Mouse (Mus musculus): ENCODE data around the gene Tob1.
A peak's percentile ranks its signal among the peaks of the same experiment; 100 is the strongest.

Tob1 gene

DNA sequence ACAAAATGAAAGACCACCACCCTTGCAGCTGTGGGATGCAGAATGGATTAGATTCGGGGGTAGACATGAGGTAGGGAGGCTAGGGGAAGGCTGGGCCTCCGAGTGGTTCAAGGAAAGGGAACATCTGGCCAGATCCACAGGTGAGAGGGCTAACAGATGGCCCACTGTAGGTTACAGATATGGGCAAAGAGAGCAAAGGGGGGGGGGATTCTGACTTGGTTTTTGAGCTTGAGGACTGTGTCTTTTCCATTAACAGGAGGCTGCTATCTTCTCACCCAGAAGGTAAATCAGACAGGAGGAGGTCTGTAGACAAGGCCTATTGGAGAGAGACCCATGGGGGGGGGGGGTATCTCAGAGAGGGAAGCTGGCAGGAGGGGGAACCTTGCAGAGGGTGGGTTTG, 11.5 kb upstream of the Tob1 start:
- DNase-seq, result no peak

DNA sequence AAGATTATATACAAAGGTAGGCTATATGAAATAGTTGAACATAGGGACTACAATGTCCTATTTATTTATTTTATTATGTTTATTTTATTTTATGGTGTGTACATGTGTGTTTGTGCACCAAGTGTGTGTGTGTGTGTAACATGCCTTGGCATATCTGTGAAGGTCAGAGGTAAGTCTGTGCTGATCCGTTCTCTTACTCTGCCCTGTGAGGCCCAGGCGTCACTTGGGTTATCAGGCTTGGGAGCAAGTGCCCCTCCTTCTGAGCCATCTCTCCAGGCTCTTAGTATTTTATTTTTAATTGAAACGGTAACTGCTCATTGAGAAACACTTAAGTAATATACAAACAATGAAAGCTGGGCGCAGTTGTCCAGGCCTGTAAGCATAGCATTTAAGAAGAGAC, 10.8 kb upstream of the Tob1 start:
- DNase-seq, result no peak

DNA sequence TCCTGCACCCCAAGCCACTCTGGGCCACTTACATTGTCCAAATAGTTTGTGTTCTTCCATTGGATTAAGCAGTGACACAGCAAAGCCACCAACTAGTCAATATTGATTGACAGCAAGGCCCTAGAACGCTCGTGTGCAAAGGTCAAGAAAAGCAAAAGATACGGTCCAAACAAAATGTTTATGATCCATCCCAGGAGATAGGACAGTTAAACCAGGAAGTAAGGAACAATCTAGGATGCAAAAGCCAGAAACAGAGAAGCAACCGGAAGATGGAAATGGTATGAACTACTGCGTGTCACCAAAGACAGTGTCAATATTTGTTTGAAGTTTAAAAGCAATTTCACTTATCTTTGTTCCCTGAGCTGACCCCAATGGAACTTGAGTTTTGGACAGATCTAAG, 9.1 kb upstream of the Tob1 start:
- no peak for DNase-seq

DNA sequence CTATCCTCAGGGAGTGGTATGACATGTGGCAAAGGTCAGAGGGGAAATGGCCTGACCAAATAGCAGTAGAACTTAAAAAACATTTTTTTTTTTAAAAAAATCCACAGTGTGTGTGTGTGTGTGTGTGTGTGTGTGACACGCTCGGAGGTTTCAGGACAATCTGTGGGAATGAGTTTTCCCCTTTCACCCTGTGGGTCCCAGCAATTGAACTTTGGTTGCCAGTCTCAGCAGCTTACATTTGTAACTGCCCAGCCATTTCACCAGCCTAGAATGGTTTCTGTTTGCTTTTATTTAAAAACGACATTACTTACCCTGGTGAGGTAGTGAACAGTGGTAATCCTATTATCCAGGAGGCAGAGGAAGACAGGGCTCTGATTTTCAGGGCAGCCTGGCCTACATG, 8.2 kb upstream of the Tob1 start:
- no peak for DNase-seq

DNA sequence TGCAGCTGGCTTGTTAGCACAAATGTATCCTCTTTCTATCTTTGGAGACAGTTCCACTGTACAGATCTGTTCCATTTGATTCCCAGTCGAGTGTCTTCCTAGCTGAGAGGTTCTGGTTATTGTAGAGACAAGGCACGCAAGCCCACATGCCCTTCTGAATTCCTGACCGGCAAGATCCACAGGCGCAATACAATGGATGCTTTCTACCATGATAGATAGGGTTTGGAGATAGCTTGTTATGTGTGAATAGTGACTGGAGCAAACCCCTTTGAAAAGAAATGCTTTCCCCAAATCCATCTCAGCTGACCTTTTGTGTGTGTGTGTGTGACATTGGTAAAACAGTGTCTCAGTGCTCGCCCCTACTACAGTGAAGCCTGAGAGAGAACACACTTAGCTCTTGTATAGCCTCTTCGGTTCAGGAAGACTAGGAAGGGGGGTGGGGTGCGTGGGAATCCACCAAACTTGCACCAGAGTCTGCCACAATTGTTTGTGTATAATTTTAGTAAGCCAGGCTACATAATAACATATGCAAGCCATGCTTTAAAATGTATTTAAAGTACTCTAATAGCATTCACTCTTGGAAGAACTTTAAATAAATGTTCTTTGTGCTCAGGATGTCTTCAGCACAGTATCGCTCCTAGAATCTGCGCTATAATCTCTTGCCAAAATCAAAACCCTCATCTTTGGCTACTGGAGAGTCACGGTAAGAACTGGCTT, 4.7 kb upstream of the Tob1 start:
- DNase-seq, result no peak

DNA sequence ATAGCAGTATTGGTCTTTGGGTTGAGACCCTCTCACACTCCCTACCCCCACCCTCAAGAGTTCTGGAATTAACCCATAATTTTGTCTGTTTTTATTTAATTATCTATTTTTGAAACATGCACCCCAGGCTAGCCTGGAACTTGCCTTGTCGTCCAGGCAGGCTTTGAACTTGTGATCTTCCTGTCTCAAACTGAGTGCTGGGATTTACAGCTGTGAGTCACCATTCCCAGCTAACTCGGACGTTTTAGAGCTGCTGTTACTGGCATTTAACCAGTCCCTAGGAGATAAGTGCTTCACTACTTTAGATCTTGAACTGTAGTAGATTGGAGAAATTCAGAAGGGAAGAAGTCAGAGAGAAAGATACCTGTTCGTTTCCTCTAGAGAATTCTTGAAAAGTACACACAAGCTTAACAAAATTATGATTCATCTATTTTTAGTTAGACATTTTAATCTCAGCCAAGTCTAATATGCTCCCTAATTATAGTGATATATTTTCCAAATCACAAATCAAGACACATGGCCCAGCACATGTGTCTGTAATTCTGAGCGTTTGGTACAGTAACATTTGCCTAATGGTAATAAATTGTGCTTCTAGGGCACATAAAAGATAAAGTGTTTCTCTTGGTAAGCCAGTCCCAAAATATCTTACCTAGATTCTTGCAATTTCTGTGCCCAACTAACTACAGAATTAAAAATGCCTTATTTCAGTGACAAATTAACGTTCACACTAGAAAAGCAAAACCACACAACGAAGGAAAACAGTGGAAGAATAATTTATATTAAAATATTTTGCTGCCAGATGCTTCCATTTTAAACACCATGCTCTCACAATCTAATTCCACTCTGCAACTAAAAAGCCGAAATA, 2.2 kb upstream of the Tob1 start:
- DNase-seq, result no peak

DNA sequence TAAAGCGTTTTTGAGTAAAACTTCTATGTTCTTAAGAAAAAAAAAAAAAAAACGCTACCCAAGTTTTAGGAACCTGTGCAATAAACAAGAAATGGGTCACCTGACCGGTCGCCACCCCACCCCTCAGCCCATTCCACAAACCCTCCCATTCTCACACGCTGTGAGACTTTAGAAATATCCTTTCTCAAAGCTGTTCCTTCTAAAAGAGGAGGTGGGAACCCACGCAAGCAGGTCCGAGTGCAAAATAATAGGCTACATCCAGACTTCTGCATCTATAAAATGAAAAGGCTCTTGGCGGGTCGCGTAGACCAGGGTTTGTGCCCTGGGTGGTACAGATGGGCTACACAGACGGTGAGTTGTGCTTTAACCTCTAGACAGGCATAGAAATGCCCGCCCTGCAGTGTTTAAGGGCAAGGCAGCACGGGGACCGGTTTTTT, 1.5 kb upstream of the Tob1 start:
- no peak for DNase-seq

DNA sequence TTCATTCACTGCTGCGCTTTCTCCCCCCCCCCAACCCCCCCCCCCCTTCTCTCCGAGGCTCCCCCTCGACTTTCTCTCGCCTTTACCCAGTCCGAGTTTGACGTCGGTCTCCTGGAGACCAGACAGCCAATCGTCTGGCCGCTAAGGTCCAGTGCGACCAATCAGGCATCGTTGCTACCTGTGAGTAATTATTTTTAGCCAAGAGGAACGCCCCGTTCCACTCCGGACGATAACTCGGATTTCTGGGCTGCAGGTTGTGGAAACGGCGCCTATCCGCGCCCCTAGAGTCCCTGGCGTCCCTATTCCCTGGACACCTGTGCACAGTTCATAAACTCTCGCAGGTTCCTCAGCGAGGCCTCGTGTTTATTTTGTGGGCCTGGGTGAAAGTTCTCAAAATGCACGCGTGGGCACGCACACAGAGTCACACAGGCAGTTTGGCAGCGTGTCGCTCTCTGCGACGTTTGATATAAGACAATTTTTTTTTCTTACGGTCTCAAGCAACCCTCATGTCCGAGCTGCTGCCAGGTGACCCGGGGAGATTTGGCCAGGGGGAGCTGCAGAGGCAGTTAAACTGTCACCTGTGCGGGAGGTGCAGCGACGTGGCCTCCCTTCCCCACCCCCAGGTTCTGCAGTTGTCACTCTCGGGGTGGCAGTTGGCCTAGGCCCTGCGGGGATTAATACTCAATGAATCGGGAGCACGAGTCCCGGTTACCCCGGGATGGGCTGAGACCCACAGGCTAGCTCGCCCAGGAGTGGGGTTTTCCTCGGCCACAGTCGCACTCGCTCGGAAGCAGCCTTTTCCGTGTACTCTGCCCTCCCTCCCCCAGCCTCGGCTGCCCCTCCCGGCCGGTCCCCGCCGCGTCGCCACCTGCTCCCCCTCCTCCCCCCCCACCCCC, 815 bp upstream of the Tob1 start:
- peak; percentile 94 for DNase-seq

DNA sequence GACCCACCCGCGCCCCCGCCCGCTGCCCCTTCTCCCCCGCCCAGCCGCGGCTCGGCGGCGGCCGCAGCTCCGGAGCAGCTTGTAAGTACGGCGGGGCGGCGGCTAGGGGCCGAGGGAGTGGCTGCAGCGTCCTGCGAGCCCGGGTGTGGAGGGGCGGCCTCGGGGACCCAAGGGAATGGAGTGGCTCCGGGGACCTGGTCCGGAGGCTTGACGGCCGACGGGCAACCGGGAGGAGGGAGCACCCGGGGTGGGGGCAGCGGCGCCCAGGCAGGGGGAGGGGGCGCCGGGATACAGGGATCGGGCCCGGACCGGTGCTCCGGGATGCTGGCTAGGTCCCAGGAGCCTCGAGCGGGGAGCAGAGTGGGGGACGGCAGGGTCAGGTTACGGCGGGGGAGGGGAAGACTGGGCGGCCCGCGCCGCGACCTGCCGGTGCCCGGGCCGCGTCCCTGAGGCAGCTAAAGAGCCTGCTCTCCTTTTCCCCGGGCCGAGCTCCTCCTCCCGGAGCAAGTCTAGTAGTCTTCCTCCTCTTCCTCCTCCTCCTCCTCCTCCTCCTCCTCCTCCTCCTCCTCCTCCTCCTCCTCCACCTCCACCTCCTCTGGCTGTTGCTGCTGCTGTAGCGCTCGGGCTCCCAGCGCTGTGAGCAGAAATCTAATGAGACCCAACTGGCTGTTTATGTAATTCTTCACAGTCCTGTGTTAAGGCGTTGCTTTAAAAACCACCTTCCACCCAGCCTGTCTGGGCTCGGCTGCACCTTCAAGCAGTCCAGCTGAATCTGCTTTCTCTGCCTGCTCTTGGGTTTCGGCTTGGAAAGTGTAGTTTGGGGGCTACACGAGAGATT, 616 bp downstream of the Tob1 start:
- peak; percentile 59 for DNase-seq

DNA sequence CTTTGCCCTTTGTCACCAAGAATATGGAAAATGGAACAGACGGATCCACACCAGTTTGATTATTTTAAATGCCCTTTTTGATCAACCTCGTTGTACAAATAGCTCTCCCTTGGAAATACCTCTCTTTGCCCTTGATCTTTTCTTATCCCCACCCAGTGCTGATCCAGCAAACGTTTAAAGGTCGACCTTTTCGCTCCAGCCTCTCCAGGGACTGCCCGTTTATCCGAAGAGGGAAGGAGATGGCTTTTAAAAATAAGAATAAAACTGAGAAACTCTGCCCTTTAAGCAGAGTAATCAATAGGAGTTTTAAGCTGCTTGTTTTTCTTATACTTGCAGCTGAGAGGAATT, 1.2 kb downstream of the Tob1 start:
- DNase-seq, result no peak

DNA sequence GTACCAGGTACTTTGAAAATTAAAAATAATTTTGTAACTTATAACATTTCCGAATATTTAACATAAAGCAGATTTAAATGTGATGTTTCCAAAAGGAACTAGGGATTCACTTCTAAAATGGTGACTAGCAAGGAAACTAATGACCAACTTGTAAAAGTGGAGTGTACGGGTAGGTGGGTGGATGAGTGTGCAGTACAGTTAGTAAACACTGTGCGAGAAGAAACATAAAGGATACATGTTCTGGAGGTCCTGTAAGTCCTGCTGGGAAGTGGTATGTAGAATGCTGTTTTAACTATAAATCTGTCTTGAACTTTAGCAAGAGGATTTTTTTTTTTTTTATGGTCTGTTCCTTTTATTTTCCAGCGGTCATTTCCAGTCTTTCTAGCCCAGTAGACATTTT, 1.7 kb downstream of the Tob1 start:
- no peak for DNase-seq

DNA sequence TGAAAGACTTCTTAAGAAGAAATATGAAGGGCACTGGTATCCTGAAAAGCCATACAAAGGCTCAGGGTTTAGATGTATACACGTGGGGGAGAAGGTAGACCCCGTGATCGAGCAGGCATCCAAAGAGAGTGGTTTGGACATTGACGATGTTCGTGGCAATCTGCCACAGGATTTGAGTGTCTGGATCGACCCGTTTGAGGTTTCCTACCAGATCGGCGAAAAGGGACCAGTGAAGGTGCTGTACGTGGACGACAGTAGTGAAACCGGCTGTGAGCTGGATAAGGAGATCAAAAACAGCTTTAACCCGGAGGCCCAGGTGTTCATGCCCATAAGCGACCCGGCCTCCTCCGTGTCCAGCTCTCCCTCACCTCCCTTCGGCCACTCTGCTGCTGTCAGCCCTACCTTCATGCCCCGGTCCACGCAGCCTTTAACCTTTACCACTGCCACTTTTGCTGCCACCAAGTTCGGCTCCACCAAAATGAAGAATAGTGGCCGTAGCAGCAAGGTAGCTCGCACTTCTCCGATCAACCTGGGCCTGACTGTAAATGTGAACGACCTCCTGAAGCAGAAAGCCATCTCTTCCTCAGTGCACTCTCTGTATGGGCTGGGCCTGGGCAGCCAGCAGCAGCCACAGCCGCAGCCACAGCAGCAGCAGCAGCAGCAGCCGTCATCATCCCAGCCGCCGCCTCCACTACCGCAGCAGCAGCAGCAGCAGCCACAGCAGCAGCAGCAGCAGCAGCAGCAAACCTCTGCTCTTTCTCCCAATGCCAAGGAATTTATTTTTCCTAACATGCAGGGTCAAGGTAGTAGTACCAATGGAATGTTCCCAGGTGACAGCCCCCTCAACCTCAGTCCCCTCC, 2.7 kb downstream of the Tob1 start:
- DNase-seq, result no peak

DNA sequence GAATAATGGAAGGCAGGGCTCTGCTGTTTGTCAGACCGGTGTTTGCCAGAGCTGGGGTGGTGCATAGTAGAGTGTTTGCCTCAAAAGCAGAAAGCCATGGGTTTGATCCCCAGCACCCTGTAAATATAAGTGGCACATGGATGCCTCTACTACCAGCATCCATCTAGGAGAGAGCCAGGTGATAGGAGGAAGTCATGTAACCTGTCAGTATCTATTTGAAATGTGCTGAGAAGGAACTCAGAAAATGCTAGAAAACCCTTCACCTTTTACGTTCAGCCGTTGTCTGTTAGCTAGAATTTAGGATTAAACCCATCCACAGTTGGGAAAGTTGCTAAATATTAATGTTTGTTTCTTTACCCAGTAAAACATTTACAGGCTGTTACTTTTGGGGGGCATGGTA, 4.3 kb downstream of the Tob1 start:
- no peak for DNase-seq

DNA sequence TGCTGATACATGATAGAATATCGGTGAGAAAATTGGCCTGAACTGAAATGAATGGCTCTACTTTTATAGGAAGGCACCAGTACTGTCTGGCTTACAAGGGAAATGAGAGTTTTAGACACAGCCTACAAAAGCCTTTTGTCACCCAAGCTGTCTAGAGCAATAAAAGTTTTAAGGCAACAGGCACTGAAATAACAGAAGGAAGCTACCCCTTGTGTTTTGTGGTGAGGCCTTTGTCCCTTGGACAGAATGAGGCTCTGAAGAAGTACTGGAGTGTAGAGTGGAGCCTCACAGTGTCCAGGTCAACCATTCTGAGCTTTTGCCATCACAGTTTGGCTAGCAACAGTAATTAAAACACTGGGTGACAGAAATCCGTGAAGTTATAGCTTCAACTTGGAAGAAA, 5.0 kb downstream of the Tob1 start:
- no peak for DNase-seq

DNA sequence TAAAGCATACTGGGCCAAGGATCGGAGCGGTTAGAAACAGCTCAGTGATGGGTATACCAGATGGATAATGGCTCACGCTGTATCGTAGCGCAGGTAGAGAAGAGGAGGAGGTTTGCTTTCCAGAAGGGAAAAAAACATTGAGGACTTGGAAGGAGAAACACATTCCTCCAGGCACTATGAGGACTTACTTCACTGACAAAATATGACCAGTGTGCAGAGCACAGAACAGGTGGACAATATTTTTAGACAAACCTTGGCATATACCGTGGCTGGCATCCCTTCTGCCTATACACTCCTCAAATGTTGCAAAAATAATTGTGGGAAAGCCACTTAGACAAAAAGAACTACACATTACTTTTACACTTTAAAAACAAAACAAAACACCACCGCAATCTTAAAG, 10.0 kb downstream of the Tob1 start:
- DNase-seq, result no peak

DNA sequence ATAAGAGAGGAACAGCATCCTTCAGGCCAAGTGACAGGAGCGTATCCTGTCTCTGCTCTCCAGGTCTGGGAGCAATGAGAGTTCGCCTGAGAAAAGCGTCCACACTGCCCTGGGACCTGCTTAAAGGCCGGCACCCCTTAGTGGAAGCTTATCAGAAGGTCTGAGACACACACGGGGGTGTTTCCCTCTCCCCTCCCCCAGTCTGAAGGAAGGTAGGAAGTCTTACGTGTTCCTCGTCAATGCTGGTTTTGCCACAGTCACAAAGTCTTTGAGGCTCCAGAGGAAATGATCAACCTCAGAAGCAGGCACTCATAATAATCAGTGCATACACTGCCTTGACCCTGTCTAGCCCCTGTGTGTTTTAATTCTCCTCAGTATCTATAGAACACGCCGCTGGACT, 12.3 kb downstream of the Tob1 start:
- DNase-seq, result no peak

DNA sequence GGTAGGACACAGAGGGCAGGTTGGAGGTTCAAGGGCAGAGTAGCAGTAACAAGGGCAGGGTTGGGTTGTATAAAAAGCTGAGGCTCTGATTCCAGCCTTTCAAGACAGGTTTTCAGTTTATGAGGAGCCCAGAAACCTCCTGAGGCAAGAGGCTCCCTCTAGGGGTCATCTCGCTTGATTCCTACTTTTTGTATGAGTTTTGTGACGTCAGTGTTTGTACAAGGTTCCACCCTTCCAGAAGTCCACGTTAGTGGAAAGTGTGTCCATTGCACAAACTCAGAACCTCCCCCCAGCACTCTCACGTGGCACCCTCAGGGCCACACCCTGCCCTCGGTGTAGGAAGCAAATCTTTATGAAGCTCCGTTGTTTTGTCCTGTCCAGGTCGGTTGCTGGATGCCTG, 14.7 kb downstream of the Tob1 start:
- no peak for DNase-seq

DNA sequence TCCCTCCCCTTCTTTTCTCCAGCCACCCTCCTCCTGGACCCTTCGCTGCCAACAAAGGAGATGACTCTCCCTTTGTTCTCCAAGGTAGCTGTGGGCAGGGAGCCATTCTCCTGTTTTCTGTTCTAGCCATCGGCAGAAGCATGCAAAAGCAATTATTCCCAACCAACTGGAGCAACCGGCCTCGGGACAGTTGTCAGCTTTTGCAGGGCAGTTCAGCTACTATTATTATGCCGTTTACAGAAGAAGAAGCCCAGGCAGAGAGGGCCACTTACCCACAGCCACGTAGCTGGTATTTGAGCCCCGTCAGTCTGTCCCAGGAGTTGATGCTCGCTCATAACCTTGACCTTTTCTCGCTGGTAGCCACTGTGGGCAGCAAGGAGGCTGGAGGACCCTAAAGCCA, 17.2 kb downstream of the Tob1 start:
- no peak for DNase-seq

DNA sequence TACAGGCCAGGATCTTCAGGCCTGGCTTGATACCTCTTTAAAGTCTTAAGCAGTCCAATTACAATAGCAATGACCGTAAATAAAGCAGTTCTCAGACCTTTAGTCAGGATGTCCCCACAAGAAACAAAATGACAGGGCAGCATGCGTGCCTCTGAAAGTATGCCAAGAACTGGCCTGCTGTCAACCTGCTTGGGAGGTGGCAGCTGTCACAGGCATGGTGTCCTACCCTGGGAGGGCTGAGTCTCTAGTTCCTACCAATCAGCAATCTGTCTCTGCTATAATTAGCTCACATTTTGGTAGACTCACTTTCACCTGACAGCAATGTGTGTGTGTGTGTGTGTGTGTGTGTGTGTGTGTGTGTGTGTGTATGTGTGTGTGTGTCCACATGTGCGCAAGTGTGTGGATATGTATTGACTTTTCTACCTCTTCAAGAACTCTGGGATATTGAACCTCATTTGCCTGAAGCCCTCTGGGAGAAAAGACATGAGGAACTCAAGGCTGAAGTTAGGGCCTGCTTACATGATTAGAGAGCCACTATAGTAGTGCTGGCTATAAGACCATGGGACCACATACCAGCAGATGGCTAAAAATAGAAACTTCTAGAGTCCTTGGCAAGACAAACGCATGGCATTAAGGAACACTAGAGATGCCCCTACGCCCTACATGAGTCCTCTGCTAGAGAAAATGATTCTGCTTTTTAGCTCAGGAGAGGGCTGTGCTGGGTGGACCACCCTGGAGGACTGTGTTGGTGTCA, 18.1 kb downstream of the Tob1 start:
- no peak for DNase-seq

DNA sequence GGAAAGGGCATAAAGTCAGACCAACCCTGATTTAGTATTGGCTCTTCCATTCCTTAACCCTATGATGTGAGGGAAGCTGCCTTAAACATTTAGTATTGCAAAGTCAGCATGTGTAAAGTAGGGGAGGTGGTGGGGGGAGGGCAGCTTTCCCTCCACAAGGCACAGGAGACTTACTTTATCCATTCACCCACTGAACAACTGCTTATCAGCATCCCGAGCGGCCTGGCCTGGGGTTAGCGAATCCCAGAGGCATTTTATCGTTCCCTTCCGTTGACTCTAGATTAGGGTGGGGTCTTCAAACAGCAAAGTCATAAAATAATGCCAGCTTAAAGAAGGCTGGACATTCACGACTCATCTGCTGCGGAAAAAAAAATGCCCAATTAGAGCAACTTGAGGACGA, 19.0 kb downstream of the Tob1 start:
- no peak for DNase-seq
